In the genomic region with DNA sequence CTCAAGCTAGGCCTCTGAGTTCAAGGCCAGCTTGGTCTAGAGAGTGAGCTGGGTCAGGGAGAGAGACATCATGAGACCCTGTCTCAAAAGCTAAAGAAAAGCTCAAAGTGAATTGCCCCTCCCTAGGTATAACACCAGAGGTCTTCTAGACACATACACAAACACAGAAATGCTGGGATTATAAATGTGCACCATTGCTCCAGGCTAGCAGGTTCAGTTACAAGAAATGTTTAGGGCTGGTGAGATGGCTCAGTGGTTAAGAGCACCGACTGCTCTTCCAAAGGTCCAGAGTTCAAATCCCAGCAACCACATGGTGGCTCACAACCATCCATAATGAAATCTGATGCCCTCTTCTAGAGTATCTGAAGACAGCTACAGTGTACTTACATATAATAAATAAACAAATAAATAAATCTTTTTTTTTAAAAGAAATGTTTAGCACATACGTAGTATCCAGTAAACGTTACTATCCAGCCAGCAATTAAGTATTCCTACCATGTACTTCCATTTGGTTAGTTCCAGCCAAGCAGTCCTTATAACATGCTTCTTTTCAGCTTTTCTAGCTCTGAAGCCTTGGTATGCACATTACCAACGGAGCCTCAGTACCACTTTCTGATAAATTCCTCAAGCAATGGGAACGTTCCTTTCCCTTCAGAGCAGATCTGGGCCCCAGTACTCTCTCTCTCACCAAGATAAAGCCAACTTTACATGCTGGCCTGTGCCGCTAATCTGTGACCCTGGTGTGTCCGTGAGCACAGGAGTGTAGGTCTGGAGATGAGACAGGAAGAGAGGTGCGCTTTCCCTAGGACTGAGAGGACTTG, we compare ENCODE assay signal across 9 mouse cellular contexts. TPM values are rescaled to one million over a fixed set of nuclear protein-coding genes. Genes with fewer than 3 reads are reported as not detected.
A peak's percentile ranks its signal among the peaks of the same experiment; 100 is the strongest.
DNase-seq lines count a peak whose midpoint lies in the region; ATAC-seq lines count a peak whose summit lies in the region.
"Had no signal": no experiment of that assay in that cellular context is flagged by ENCODE, and none has a peak within 500 bp of the region (broad histone marks: within the 10 kb centered on the region; RNA-seq: fewer than 3 reads in every experiment).

No protein-coding gene starts in this region.

- no peaks in the 10 kb centered on the region for H3K27me3 ChIP-seq in heart, embryonic 14.5 days (ENCODE audit: control insufficient read depth, insufficient read depth, low read length)
- peaks cover 58% of the 10 kb centered on the region for H3K27me3 ChIP-seq in embryonic facial prominence, embryonic 10.5 days (replicated peaks; ENCODE audit: low read depth, poor library complexity, severe bottlenecking)
- no peaks in the 10 kb centered on the region for H3K27me3 ChIP-seq in hindbrain, embryonic 16.5 days (replicated peaks; ENCODE audit: control insufficient read depth, insufficient read depth, low read length)
- H3K27me3 ChIP-seq in midbrain, embryonic 10.5 days (ENCODE audit: low read depth, poor library complexity, severe bottlenecking) = peaks cover 62% of the 10 kb centered on the region

- peaks cover 19 to 36% of the 10 kb centered on the region in 2 experiments for H3K4me1 ChIP-seq in heart, embryonic 14.5 days (ENCODE audit: control insufficient read depth in 2 of 2, insufficient read depth in 2 of 2, low read length in 2 of 2)
- H3K4me1 ChIP-seq in embryonic facial prominence, embryonic 10.5 days = peaks cover 57% of the 10 kb centered on the region
- H3K4me1 ChIP-seq in hindbrain, embryonic 16.5 days (ENCODE audit: control insufficient read depth, insufficient read depth, low read depth, low read length) = peaks cover 13% of the 10 kb centered on the region
- peaks cover 44% of the 10 kb centered on the region for H3K4me1 ChIP-seq in midbrain, embryonic 10.5 days

- H3K4me2 ChIP-seq in heart, embryonic 14.5 days (ENCODE audit: low read length) = peak overlapping the region; percentile 99
- H3K4me2 ChIP-seq in hindbrain, embryonic 16.5 days (ENCODE audit: low read length) = peak overlapping the region; percentile 96

- DNase-seq in heart, postnatal 25 days (ENCODE audit: low spot score) = no peak
- DNase-seq in embryonic facial prominence, embryonic 10.5 days (ENCODE audit: low spot score) = no peak
- DNase-seq in midbrain, embryonic 10.5 days (ENCODE audit: low spot score) = no peak
- DNase-seq in right cerebral cortex, postnatal 25 days = no peak
- no peak for DNase-seq in layer of hippocampus, adult 11-12 months (ENCODE audit: low spot score)
- no peak for DNase-seq in gastrocnemius, postnatal 36 days

- no peaks in the 10 kb centered on the region for H3K36me3 ChIP-seq in heart, embryonic 14.5 days (ENCODE audit: control insufficient read depth, insufficient read depth, low read length)
- H3K36me3 ChIP-seq in embryonic facial prominence, embryonic 10.5 days (replicated peaks) = no peaks in the 10 kb centered on the region
- H3K36me3 ChIP-seq in hindbrain, embryonic 16.5 days (ENCODE audit: control insufficient read depth, insufficient read depth, low read length) = no peaks in the 10 kb centered on the region
- no peaks in the 10 kb centered on the region for H3K36me3 ChIP-seq in midbrain, embryonic 10.5 days

- ATAC-seq in heart, embryonic 14.5 days (ENCODE audit: insufficient number of reproducible peaks, insufficient read depth, low FRiP score, low read depth) = no peak
- no peak for ATAC-seq in hindbrain, embryonic 16.5 days
- ATAC-seq: CD4-positive, CD25-positive, alpha-beta regulatory T cell, adult 4 months had no signal

- H3K9ac ChIP-seq in heart, embryonic 14.5 days (ENCODE audit: low read length) = 0 out of 2 replicates have a peak overlapping the region, but pooled peaks have one; percentile 73
- no peak overlapping the region for H3K9ac ChIP-seq in hindbrain, embryonic 16.5 days (ENCODE audit: low read depth, low read length)

- 63% methylated on average over 8 of the region's 8 CpGs for WGBS in heart, embryonic 14.5 days
- 63% methylated on average over 8 of the region's 8 CpGs for WGBS in embryonic facial prominence, embryonic 10.5 days
- 61% methylated on average over 8 of the region's 8 CpGs for WGBS in hindbrain, embryonic 16.5 days
- 56% methylated on average over 8 of the region's 8 CpGs for WGBS in midbrain, embryonic 10.5 days

- no peak overlapping the region for H3K27ac ChIP-seq in heart, embryonic 14.5 days (replicated peaks in 1 of 2; ENCODE audit: control insufficient read depth in 1 of 2, insufficient read depth in 1 of 2, low read depth in 2 of 2, low read length in 2 of 2)
- no peak overlapping the region for H3K27ac ChIP-seq in embryonic facial prominence, embryonic 10.5 days (replicated peaks)
- no peak overlapping the region for H3K27ac ChIP-seq in hindbrain, embryonic 16.5 days (ENCODE audit: low read depth, low read length)
- H3K27ac ChIP-seq in midbrain, embryonic 10.5 days (replicated peaks) = 0 out of 2 replicates have a peak overlapping the region, but pooled peaks have one; percentile 70

- H3K9me3 ChIP-seq in heart, embryonic 14.5 days (ENCODE audit: control insufficient read depth, low read length) = no peaks in the 10 kb centered on the region
- H3K9me3 ChIP-seq in embryonic facial prominence, embryonic 10.5 days = no peaks in the 10 kb centered on the region
- no peaks in the 10 kb centered on the region for H3K9me3 ChIP-seq in hindbrain, embryonic 16.5 days (ENCODE audit: control insufficient read depth, low read length)
- no peaks in the 10 kb centered on the region for H3K9me3 ChIP-seq in midbrain, embryonic 10.5 days (replicated peaks)

- no peak overlapping the region for H3K4me3 ChIP-seq in heart, embryonic 14.5 days (ENCODE audit: control insufficient read depth in 1 of 2, insufficient read depth in 1 of 2, low read depth in 1 of 2, low read length in 2 of 2)
- H3K4me3 ChIP-seq in embryonic facial prominence, embryonic 10.5 days = peak overlapping the region; percentile 68; the same call in 1 of the 2 replicates
- no peak overlapping the region for H3K4me3 ChIP-seq in hindbrain, embryonic 16.5 days (ENCODE audit: low read length)
- peak overlapping the region; percentile 65 for H3K4me3 ChIP-seq in midbrain, embryonic 10.5 days

- intact Hi-C loops in heart, postnatal 25 days (cut with DNase I) = no loop called here
- intact Hi-C loops in gastrocnemius, postnatal 36 days (cut with DNase I) = no loop called here

RNA-seq across cellular contexts. Expression of gene Notch3, which starts 54.0 kb away (rescaled TPM):
- 5.1 and 6.6 TPM in 2 replicates for polyA plus RNA-seq in heart, embryonic 14.5 days (2014; fragmentation: Nextera tagmentation; extraction: Ambion mirVana)
- 10 to 100 TPM; 23.4 to 31.1 TPM for total RNA-seq in heart, postnatal 25 days (2021)
- 23.7 and 24.5 TPM in 2 replicates for polyA plus RNA-seq in embryonic facial prominence, embryonic 10.5 days (2016; fragmentation: Nextera tagmentation; extraction: Ambion mirVana)
- polyA plus RNA-seq in hindbrain, embryonic 16.5 days (2015; fragmentation: Nextera tagmentation; extraction: Ambion mirVana) = 7.2 and 8.6 TPM in 2 replicates
- polyA plus RNA-seq in midbrain, embryonic 10.5 days (2016; fragmentation: Nextera tagmentation; extraction: Ambion mirVana) = 23.4 and 28.2 TPM in 2 replicates
- total RNA-seq in gastrocnemius, postnatal 36 days (2021) = 10 to 100 TPM; 11.0 to 13.3 TPM

Comparison
In these comparisons a context has a peak if more than half of its experiments do, and no peak if none do; other contexts are left out.
1. H3K4me3 ChIP-seq: peak in embryonic facial prominence, embryonic 10.5 days (single experiment) and midbrain, embryonic 10.5 days (single experiment); none in heart, embryonic 14.5 days (0 of 2) and hindbrain, embryonic 16.5 days (single experiment).